Mouse (Mus musculus) forebrain, embryonic 11.5 days (tissue): ENCODE data around the gene Mbtps2. TPM values are rescaled to one million over a fixed set of nuclear protein-coding genes. Genes with fewer than 3 reads are reported as not detected.

Experiments
- polyA plus RNA-seq: library from polyadenylated mRNA; unstranded; fragments of >200 nt; fragmentation: Nextera tagmentation; extraction: Ambion mirVana; gene quantifications from 2 replicates; pipeline ENCODE4 v1.2.1, GENCODE M21; 2014

The Mbtps2 gene
- polyA plus RNA-seq, 1 experiment from 2014 or later: 30.7 TPM

Other genes starting within 250 kb of the Mbtps2 start
- gene Phex, start 183.4 kb downstream of the Mbtps2 start, polyA plus RNA-seq: 0.05 and 0.25 TPM in 2 replicates
- 104 and 105 TPM in 2 replicates for gene Sms, start 106.4 kb downstream of the Mbtps2 start, polyA plus RNA-seq
- gene Yy2, start 29.7 kb downstream of the Mbtps2 start, polyA plus RNA-seq: 5.4 and 6.9 TPM in 2 replicates
- gene Smpx, start 100.2 kb upstream of the Mbtps2 start, polyA plus RNA-seq: not detected in 2 replicates
- gene Klhl34, start 219.7 kb upstream of the Mbtps2 start, polyA plus RNA-seq: 1.0 and 1.2 TPM in 2 replicates